Mouse (Mus musculus): ENCODE data around the gene Tec.

GRCm38 (mm10) chr5:72904903-72905790 lies 36.9 kb upstream of the Tec start:
- no peak for TF ChIP-seq EP300 (optimal IDR thresholded peaks at IDR 0.05)
- TF ChIP-seq CTCF (IDR thresholded peaks at IDR 0.05; ENCODE audit: low read depth) = no peak

Measured in stomach, postnatal 0 days (tissue).